Mouse (Mus musculus): ENCODE data around the gene Bcl2l11.

Bcl2l11 gene

DNA sequence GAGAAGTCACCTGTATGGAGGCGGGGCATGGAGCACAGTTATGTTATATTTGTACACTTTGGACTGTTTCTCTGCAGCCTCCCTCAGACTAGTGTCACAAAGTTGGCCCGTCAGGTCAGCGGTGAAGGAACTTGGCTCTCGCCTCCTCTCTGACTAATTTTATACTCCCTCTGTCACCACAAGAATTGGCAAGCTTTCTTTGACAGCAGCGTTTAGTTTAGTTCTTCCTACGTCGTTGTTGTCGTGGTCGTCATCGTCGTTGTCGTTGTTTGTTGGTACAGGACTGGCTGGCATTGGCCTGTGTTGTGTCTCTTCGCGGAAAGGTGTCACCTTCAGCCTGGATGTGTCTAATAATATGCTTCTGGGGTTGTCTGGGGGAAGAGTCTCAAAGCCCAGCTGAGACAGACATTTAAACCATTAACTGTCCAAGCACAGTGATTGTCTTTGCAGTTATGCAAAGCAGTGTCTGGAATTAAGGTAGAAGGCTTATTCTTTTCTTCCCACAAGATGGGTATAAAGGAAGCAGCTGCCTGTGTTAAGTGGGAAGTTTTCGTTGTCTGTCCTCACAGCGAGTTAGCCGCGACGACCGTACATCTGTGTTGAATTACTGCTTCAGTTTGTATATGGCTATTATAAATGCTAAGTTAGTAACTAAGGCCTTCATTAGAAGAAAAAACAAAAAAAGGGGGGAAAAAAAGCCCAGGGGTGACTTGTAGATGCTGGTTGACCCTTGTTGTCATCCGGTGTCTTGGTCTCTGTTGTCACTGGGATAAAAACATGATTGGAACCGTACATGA, 11.8 kb downstream of the Bcl2l11 start:
- CTCF ChIA-PET: interaction anchor here (0.6 to 0.8 kb wide), 3 partner anchors 12 to 252 kb away, joined by 3 to 4 read pairs (median 3); no protein-coding TSS in a partner anchor

DNA sequence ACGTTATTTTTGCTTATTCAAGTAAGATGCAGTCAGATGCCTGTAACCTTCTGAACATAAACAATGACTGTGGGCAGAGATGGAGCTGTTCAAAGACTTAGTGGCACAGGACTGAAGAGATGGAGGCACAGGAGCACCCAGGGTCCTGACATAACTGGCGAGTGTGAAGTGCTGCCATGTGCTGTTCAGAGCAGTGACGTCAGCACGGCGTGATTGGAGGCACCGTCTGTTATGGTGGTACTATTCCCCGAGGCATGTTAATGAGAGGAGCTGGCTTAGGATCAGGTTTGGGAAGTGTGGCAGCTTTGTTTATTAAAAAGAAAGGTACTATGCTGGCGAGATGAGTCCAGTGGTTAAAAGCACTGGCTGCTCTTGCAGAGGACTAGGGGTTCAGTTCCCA, 13.1 kb downstream of the Bcl2l11 start:
- CTCF ChIA-PET: no interaction called here

DNA sequence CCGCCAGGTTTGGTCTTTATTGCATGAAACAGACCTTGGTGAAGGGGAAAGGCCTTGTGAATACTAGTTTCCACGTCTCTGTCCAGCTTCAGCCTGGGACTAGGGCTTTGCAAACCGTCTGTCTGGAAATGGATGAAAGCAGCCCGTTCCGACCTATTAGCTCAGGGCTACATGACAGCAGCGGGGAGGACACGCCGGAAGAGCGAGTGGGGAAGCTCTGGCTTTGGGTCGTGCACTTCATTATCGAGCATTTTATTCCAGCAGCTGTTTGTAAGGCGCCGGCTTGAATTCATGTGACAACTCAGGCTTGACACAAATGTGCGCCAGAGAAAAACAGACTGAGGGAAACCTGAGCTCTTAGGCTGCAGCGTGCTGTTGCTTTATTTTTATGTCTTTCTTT, 13.9 kb downstream of the Bcl2l11 start:
- CTCF ChIA-PET: interaction anchor here (0.6 to 0.7 kb wide), 2 partner anchors 13 to 17 kb away, joined by 5 to 9 read pairs; no protein-coding TSS in a partner anchor

DNA sequence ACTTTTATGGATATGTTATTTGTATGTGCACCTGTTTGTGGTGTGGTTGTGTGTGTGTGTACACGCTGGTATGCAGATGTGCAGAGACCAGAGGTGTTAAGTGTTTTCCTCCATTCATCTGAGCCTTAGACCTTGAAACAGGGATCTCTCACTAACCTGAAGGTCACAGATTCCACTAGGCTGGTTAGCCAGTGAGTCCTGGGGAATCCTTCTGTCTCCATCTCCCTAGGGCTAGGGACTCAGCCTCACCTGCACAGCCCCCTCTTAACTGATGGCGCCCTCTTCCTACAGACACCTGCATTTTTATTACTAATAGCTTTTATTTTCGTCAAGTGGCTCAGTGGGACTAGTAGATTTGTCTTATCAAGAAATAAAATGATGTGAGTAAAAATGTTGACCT, 14.3 kb downstream of the Bcl2l11 start:
- CTCF ChIA-PET: interaction anchor here (0.7 kb wide), 1 partner anchor 12 kb away, joined by 9 read pairs; no protein-coding TSS in a partner anchor

DNA sequence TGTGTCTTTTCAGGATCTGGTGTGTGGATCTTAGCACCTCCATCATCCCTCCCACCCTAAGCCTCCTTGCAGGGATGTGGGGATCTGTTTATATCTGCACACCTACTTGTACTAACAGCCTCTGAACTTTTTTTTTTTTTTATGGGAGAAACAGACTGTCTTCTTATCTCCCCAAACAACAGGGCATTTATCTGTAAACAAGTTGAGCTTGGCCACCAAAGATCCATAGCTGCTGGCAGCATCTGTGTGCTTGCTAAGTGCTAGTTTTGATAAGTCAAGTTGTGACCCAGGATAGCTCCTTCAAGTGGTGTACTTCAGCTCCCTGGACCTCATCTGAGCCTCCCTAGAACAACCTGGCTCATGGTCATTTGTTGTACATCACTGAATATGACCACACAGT, 18.2 kb downstream of the Bcl2l11 start:
- CTCF ChIA-PET: no interaction called here

DNA sequence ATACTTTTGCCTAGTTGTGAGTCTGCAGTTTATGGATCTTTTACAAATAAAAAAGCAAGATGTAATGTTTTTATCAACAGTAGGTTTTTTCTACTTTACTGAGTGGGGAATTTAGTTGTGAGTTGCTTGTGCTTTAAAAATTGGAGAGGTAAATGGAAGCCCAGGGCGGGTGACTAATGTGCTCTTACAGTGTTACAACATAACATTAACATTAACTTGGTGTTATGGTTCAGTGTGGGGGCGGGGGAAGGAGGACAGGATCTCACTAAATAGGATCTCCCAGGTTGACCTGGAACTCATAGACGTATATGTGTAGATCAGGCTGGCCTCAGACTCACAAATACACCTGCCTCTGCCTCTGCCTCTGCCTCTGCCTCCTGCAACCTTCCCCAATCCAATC, 19.6 kb downstream of the Bcl2l11 start:
- CTCF ChIA-PET: no interaction called here

DNA sequence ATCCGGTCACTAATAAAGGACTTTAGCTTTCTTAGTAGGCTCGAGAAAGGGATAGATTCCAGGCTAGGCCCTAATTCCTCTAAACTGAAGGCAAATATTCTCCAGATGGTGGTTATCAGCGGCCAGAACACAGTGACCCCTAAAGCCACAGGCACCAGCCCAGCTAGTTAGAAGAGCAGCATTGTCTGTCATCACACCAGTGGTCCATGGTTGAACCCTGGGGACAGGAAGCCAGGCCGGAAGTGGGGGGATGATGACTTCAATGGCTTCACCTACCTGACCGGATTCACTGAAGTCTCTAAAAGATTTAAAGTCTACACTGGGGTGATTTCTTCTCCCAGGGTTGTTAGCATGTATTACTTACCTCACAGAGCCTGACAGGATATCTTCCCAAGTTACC, 23.8 kb downstream of the Bcl2l11 start:
- CTCF ChIA-PET: interaction anchor here (0.6 kb wide), 1 partner anchor 13 kb away, joined by 3 read pairs; no protein-coding TSS in a partner anchor

DNA sequence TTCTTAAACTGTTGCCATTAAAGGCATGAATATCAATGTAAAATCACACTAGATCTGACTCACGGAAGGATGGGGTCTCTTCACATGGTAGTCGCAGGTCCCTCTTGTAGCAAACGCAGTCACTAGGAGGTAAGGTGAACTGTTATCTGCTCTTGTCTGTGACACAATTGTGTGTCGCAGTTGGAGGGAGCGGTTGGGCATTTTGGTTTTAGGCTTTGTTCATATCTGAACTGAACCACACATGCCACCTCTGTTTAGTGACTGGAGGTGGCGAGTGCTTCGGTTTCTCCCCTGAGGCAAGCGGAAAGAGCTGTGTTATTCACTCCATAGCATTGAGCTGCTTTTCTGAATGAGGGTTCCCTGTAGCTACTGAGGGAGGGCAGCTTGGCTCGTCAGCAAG, 26.4 kb downstream of the Bcl2l11 start:
- CTCF ChIA-PET: interaction anchor here (0.6 kb wide), 1 partner anchor 12 kb away, joined by 9 read pairs; no protein-coding TSS in a partner anchor

DNA sequence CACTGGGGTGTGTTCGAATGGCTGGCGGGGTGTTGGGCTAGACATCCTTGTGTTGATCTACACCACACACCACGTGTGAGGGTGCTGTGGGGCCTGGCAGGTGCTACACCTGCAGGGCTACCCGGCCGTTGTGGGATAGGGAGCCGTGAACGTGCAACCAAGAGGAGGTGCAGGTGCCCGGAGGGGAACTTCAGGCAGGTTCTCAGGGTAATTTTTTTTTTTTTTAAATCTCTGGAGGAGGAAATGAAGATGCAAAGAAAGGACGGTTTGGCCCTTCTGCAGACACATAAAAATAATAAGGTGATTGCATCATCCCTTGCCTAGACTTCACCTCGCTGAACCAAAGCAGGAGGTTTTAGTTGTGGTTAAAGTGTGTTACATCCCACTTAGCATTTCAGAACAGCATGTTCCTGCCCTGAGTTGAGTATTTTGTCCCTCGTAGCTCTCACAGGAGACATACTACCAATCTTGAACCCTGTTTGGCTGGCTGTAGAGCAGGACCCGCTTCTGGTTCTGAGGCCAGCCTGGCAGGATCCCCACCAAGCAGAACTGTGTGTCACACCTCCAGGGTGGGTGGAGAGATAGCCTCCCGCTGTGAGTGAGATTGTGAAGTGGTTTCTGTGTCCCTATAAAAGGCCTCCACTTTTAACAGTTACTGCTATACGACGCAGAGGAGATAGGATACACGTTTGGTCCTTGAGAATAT, 27.2 kb downstream of the Bcl2l11 start:
- CTCF ChIA-PET: interaction anchor here (0.6 kb wide), 1 partner anchor 13 kb away, joined by 9 read pairs; no protein-coding TSS in a partner anchor

DNA sequence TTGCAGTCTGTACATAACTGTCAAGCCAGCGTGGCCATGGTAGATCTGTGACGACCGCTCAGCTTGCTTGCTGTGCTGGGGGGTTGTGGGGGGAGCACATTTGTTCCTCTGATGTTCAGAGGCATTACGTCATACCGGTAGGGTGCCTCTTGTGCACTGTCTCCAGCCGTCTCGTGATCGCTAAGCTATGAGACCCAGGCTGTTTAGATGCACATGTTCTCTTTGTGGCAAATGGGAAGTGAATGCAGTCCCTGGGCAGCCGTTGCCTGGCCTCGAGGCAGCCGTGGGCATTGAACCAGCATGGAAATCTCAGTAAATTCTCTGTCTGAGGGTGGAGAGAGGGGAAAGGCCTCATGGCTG, 27.7 kb downstream of the Bcl2l11 start:
- CTCF ChIA-PET: no interaction called here

DNA sequence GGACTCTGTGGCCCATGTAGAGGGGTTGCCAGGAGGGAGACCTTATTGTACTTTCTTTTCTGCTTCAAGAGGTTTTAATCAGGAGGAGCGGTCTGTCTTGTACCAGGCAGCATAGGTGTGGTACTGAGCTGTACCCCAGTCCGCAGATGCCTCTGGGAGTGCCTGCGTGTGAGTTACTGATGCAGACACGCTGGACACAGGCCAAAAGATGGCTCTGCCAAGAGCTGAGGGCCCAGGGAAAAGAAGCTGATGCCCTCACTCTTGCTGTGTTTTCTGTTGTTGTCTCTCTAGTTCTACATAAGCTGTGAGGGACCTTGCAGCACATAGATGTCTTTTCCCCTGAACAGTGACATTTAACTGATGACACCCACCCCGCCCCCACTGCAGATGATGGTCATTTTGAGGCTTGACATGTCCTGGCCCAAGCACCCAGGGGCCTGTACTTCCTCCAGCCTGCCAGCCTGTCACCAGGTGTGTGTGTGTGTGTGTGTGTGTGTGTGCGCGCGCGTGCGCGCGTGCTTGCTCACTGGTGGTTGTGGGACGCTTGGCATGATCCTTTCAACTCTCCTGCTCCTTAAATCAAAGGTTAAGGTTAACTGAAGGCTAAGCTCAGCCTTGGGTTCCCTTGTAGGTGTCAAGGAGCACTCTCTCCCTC, 29.7 kb downstream of the Bcl2l11 start:
- CTCF ChIA-PET: interaction anchor here (0.7 to 1.0 kb wide), 4 partner anchors 30 to 251 kb away, joined by 3 to 6 read pairs (median 6); no protein-coding TSS in a partner anchor

DNA sequence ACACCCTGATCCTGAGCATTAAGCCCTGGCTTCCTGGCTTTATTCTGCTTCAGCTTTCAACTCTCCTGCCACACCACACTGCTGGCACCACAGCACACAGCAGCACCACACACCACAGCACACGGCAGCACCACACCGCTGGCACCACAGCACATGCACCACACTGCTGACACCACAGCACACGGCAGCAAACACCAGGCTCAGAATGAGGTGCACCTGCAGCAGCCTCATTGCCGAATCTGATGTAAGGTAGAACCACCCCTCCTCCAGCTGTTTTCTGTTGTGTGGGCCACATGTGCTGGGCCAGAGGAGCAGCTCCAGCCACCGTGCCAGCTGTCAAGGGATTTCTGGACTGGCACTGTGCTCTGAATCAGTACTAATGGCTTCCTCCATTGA, 30.2 kb downstream of the Bcl2l11 start:
- CTCF ChIA-PET: interaction anchor here (0.7 kb wide), 1 partner anchor 30 kb away, joined by 6 read pairs; no protein-coding TSS in a partner anchor

DNA sequence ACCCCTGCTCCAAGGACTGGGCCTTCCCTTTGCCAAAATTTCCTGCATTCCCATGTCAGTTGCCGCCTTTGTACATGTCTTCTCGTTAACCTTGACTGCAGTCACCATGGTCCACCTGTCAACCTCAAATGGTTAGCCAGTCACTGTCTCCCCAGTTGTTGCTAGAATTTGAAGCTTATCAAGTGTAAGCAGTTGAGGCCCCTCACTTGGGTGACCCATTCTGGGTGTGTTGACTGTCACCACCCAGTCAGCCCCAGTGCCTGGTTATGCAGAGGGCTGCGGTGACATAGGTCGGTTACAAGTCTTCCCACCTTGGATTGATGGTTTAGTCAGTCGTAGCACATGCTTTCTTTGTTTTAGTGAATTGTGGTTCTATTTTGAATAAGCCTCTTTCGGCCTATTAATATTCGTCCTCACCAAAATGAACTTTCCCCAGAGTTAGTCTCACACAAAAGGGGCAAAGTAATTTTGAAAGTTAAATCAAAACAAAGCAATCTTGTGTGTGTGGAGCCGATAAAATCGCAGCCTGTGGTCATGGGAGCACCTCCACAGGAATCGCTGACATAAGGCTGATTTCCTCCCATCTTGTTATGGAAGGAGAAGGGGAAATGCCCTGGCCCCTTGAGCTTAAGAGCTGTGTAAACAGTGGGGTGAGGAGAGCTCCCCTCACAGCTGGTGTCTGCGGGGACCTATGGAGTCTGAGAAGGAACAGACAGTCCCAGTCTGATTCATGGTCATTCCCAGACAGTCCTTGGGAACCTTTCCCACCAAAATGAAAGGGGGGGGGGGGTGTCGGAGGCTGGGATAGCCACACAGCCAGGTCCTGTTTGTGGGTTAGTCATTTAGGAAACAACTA, 30.9 kb downstream of the Bcl2l11 start:
- CTCF ChIA-PET: interaction anchor here (0.6 kb wide), 2 partner anchors 17 to 135 kb away, joined by 3 to 5 read pairs; no protein-coding TSS in a partner anchor

DNA sequence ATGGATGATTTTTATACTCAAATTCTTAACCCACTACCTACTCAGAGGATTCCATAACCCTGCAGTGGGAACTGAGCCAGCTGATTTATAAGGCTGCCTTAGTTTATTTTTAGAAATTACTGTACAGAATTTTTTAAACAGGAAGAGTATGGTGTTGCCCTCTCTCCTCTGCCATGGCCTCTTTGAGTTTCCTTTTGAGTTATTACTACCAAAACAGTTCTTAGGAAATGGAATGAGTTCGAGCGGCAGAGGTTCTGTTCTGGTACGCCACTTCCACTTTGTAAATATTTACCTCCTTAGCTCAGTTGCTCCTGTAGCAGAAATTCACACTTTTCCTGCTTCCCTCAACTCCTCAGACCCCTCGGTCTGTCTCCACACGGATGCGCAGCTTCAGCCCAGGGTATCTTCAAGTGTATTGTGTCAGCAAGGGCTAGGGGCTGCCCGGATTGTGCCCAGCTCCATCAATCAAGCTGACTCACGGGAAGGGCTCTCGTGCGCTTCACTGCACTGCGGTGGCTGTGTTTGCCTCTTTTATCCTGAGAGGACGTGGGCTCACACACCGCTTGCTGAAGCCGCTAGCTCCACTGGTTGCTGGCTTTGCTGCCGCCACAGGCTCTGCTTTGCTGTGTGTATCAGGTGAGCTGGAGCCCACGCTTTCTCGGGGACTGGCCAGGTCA, 33.0 kb downstream of the Bcl2l11 start:
- CTCF ChIA-PET: interaction anchor here (0.5 kb wide), 1 partner anchor 641 kb away, joined by 3 read pairs; no protein-coding TSS in a partner anchor

DNA sequence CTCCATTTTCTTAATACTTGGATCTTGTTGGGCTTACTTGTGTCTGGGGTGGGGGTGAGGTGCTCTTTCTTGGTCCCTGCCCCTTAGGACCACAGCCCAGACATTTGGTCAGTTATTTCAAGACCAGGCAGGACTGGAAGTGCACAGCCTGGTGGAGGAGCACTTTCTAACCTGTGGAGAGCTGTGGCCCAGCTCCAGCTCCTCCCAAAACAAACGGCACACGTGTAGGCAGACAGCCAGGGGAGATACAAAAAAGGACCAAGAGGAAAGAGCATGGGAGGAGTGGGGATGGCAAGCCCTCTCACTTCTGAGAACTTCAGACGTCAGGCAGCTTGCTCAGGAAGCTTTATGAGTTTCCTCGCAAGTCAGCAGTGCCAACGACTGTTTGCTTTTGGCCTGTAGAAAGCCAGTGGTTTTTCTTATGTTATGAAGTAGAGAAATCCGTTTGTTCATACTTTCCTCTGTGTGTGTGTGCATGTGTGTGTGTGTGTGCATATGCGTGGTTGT, 33.8 kb downstream of the Bcl2l11 start:
- CTCF ChIA-PET: interaction anchor here (0.5 kb wide), 1 partner anchor 641 kb away, joined by 3 read pairs; no protein-coding TSS in a partner anchor

DNA sequence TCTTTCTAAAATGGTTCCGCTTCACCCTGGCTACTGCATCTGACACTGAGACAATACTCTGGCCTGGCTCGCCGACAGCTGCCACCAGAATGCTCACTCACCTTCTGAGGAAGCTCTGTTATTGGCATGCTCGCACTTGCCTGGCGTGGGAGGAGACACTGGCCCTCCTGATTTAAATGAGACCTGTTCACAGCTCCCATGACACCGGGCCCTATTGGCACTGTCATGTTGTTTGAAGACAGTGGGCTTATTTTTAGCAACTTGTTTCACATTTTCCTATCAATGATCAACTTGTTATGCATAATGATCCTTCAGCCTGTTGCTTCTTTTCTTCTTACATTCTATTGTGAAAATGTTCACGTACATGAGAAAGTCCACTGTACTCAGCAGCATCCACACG, 37.3 kb downstream of the Bcl2l11 start:
- CTCF ChIA-PET: no interaction called here

DNA sequence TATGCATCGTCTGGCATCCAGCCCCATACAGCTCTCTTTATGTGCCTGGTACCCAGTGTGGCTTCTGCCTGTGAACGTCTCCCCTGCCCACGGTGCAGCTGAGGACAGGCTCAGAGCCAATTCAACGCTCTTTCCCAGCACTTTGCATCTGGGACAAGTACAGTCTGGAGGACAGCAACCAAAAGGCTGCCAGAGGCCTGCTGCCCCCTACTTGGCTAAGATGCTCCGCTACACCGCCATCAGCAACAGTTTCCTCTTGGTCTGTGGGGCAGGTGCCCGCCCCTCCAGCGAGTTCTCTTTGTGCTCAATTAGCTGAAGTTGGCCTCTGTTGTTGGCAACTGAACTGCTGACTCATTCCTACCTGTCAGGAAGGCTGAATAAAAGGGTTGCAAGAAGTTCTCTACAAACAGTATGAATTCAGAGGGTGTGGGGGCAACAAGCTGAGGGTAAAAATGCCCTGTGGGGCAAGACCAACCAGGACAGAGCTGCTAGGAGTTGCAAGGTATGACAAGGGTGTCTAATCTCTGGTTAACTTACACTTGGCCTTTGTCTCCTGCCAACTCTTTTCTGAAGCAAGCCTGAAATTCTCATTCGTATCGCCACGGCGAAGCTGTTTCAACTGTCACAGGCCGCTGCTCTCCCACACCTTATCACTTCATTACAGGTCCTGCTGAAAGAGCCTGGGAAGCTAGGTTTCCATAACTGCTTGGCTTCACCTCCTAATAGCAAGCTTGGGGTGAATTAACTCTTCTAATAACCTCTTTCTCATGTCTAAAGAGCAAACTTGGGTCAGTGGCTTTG, 41.0 kb downstream of the Bcl2l11 start:
- CTCF ChIA-PET: no interaction called here

DNA sequence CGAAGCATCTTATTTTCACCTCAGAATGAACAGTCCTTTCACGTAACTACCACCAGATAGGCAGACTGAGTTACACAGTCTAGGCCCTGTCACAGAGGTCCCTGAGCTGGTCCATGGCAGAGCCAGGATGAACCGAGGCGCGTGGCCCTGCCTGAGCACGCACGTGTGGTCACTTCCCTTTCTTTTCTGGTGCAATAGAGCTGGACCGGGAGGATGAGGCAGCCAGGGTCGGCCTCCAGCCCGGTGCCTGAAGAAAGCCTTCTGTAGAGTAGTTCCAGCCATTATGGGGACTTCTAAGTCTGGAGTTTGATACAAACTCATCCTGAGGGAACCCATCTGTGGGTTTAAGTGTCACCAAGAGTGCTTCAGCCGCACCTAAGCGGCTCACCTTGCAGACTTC, 42.1 kb downstream of the Bcl2l11 start:
- CTCF ChIA-PET: no interaction called here

DNA sequence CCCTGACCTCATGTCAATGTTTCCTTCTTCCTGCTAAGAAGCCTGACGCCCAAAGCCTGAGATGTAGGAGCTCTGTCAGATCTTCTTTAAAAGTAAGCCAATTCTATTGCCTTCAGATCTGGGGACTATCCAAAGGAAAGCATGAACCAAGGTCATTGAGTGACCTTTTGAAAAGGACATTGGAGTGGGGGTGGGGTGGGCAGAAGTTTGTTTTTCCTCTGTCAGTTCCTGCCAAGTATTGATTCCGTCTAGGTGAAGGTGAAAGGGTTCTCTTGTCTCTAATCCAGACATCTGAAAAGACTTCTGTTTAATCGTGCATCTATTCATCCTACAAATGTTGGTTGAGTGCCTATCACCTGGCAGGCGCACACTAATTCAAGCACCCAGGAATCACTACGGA, 43.6 kb downstream of the Bcl2l11 start:
- CTCF ChIA-PET: no interaction called here

DNA sequence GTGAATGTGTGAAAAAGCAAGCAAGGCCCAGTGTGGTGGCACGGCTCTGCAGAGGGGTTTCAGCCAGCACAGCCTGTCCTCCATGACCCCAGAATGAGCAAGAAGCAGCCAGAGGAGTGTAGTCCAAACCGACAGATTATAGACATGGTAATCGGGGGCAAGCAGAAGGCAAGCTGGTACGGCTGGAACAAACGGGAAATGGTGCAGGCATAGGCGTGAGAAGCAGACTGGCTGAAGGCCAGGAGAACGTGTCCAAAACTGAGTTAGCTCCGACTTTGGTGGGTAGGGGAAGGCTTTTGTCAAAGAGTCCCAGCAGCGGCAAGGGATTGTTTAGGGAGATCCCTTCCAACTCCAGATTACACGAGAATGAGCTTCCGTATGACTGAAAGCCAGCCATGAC, 44.1 kb downstream of the Bcl2l11 start:
- CTCF ChIA-PET: no interaction called here

All from spleen, embryonic (tissue).